Mouse (Mus musculus) embryonic facial prominence, embryonic 13.5 days (tissue): ENCODE measurements at regions not wholly inside any gene's neighbourhood (a gene's known extent, or its start where the extent isn't known, plus 50 kb on each side); places are given as distances from the start of the nearest gene placed in this dataset.

Experiments
- ATAC-seq: fragments of 200-750 bp; cut with Nextera tagmentation; 2 replicates; pipeline ENCODE4 v1.8.0; 2017; ENCODE audit warnings: low read depth; ENCODE audit not compliant: insufficient number of reproducible peaks, insufficient read depth, low FRiP score, low TSS enrichment
- H3K27ac ChIP-seq: fragments of 300-500 bp; sonication (generic); 2 replicates; pipeline ENCODE4 v1.5.1; 2015; ENCODE audit warnings: moderate library complexity, mild to moderate bottlenecking, inconsistent platforms
- H3K27me3 ChIP-seq: fragments of 300-500 bp; sonication (generic); 2 replicates; pipeline ENCODE4 v1.6.1; 2015; ENCODE audit warnings: mild to moderate bottlenecking, inconsistent platforms
- H3K36me3 ChIP-seq: fragments of 300-500 bp; sonication (generic); 2 replicates; pipeline ENCODE4 v1.6.1; 2015; ENCODE audit warnings: mild to moderate bottlenecking, inconsistent platforms
- H3K4me1 ChIP-seq: fragments of 300-500 bp; sonication (generic); 2 replicates; pipeline ENCODE4 v1.6.1; 2015; ENCODE audit warnings: inconsistent platforms
- H3K4me2 ChIP-seq: fragments of 300-500 bp; sonication (generic); 2 replicates; pipeline ENCODE4 v1.6.1; 2015; ENCODE audit warnings: moderate library complexity, mild to moderate bottlenecking, inconsistent platforms
- H3K4me3 ChIP-seq: fragments of 300-500 bp; sonication (generic); 2 replicates; pipeline ENCODE4 v1.5.1; 2015; ENCODE audit warnings: mild to moderate bottlenecking, inconsistent platforms
- H3K9ac ChIP-seq: fragments of 300-500 bp; sonication (generic); 2 replicates; pipeline ENCODE4 v1.6.1; 2015; ENCODE audit warnings: mild to moderate bottlenecking, inconsistent platforms
- H3K9me3 ChIP-seq: fragments of 300-500 bp; sonication (generic); 2 replicates; pipeline ENCODE4 v1.6.1; 2016; ENCODE audit warnings: inconsistent platforms
- WGBS: fragments of 180-500 bp; shearing (Covaris S2); methylation state at CpG from one replicate; pipeline ENCODE4 v1.1.7; 2015; ENCODE audit warnings: mixed read lengths; 5-methylcytosine and 5-hydroxymethylcytosine counted together

DNA sequence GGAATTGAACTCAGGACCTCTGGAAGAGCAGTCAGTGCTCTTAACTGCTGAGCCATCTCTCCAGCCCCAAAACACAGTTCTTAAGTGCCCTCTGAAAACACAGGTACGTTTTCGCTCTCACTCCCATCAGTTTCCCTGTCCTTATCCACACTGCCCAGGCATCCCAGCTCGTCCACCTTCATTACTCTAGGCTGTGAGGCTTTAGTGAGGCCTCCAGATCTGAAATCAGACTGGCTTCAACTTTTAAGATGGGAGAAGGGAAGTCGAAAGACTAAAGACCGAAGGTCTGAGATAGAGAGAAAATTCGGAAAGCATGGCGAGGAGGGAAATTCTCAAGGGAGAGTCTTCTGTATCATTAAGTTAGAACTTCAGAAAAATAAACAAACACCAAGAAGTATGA lies 54.8 kb upstream of the Tet2 start:
- Histone ChIP-seq H3K27ac (peak overlapping the region; percentile 68; the same call in 1 of the 2 replicates), H3K4me2 (no peak overlapping the region), H3K36me3 (no peaks in the 10 kb centered on the region), H3K4me1 (peaks cover 16% of the 10 kb centered on the region), H3K27me3 (no peaks in the 10 kb centered on the region), H3K9ac (no peak overlapping the region), H3K9me3 (no peaks in the 10 kb centered on the region), H3K4me3 (no peak overlapping the region)
- 90% methylated on average over 7 of the region's 7 CpGs for WGBS
- ATAC-seq: no peak

DNA sequence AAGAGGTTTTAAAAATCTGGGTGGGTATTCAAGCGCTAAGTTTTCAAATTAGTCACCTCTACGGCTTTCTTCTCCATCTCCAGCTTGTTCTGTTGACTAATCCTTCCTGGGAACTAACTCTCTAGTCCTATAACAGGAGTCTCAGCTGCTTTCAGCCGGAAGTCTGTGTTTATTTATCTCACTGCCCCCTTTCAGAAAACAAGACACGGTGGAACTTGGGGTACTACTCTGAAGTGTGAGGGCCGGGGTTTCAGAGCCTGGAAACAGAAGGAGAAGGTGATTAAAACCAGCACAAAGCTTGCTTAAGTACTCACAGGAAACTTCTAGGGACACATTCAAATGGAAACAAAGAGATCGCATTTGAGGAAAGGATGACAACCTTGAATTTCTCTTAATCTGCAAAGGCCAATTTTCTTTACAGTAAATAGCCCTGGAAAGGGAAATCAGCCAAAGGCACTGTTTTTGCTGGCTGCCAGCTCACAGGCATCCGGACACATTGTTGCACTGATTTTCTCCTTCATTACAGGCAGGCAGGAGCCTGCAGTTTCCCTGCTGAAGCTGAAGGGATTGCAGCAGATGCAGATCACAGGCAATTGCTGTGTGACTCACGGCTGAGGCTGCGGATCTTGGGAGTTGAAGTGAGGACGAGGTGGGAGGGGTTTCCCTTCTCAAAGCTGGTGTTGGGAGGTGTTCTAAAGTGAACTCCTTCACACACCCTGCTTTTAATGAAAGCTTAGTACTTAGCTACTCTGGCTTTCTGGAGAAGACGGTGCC lies 55.7 kb upstream of the Tet2 start:
- peak overlapping the region; percentile 68 for H3K27ac ChIP-seq
- peak overlapping the region; percentile 39 for H3K4me2 ChIP-seq
- H3K27me3 ChIP-seq: no peaks in the 10 kb centered on the region
- 13% methylated on average over 11 of the region's 11 CpGs for WGBS
- ATAC-seq: peak; percentile 56
- peaks cover 16% of the 10 kb centered on the region for H3K4me1 ChIP-seq
- H3K9ac ChIP-seq: 0 out of 2 replicates have a peak overlapping the region, but pooled peaks have one; percentile 36
- H3K9me3 ChIP-seq: no peaks in the 10 kb centered on the region
- H3K4me3 ChIP-seq: no peak overlapping the region
- H3K36me3 ChIP-seq: no peaks in the 10 kb centered on the region

DNA sequence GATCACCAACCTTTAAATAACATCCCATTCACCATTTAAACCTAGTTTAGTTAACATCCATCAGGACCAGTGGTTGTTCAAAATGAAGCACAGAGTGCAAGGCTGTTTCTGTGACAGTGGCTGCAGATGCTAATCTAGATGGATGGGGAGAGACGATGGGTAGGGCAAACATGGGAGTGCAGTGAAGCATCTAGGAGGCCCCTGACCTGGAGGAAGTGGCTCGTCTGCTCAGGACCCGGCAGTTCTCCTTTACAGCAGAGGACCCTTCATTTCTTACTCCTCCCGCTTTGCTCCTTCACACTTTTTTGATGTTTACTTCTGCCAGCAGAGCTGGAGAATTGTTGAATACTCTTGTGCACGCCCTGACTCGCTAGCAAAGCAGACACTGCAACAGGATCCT lies 60.5 kb upstream of the Tet2 start:
- Histone ChIP-seq H3K27ac (no peak overlapping the region), H3K4me2 (no peak overlapping the region), H3K9me3 (no peaks in the 10 kb centered on the region), H3K4me1 (peaks cover 10% of the 10 kb centered on the region), H3K9ac (no peak overlapping the region), H3K27me3 (no peaks in the 10 kb centered on the region), H3K4me3 (no peak overlapping the region), H3K36me3 (no peaks in the 10 kb centered on the region)
- 82% methylated on average over 6 of the region's 6 CpGs for WGBS
- ATAC-seq: no peak

DNA sequence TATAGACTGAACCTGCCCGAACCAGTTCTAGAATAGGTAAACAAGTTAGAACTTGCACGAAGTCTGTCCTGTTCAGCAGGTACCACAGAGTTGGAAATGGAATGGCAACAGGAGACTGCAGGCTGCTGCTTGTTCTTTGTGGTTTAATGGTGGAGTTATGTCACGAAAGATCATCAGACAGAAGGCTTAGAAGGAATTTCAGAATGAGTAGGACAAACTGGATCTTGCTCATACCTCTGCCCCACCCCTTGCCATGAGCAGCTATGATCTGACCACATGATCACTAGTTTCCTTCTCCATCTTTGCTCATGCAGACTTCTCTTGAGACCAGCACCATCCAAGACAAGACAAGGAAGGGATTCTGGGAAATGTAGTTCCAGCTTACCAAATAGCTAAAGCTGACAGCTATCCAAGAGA lies 63.9 kb upstream of the Tet2 start:
- Histone ChIP-seq H3K27me3 (no peaks in the 10 kb centered on the region), H3K27ac (no peak overlapping the region), H3K9ac (no peak overlapping the region), H3K36me3 (no peaks in the 10 kb centered on the region), H3K4me3 (no peak overlapping the region), H3K9me3 (no peaks in the 10 kb centered on the region), H3K4me2 (no peak overlapping the region), H3K4me1 (no peaks in the 10 kb centered on the region)
- ATAC-seq: peak; percentile 67
- WGBS: 76% methylated on average over 3 of the region's 3 CpGs

DNA sequence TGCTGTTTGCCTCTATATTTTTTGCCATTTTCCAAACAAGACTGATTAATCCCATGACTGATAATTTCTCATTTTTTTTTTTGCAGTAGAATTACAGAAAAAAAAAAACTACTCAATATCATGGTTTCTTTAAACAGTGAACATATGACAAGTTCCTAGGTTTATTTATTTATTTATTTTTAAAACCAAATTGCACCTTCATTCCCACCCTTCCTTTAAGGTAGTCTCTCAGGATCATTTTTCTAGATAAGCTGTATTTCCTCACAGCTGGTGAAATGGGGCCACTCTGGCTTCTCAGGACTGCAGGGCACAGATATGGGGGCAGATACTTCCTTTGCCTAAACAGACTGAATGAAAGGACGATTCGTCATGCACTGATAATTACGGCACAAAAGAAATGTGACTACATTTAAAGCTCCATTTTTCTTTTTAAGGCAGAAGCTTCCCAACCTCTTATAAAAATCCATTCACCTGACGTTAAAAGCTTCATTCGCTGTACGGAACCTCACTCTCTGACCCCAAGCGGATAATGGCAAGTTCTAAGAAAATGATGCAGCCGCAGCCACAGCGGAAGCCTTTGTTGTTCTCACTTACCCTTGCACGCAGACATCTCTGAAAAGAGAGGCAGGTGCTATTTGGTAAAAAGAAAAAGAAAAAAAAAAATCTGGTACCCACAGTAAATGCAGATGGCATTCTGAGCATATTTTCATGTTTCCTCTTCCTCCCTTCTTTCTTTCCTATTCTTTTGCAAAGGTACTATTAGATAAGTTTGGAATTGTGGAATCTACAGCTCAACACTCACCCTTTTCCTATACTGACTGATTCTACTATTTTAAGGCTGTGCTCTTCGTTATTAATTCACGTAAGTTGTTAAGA lies 69.1 kb upstream of the Tet2 start:
- Histone ChIP-seq H3K9ac (no peak overlapping the region), H3K27me3 (no peaks in the 10 kb centered on the region), H3K9me3 (no peaks in the 10 kb centered on the region), H3K27ac (no peak overlapping the region), H3K4me1 (0 out of 2 replicates have a peak, but pooled peaks cover 2% of the 10 kb centered on the region), H3K4me2 (peak overlapping the region; percentile 22), H3K4me3 (no peak overlapping the region), H3K36me3 (no peaks in the 10 kb centered on the region)
- 56% methylated on average over 12 of the region's 12 CpGs for WGBS
- no peak for ATAC-seq

DNA sequence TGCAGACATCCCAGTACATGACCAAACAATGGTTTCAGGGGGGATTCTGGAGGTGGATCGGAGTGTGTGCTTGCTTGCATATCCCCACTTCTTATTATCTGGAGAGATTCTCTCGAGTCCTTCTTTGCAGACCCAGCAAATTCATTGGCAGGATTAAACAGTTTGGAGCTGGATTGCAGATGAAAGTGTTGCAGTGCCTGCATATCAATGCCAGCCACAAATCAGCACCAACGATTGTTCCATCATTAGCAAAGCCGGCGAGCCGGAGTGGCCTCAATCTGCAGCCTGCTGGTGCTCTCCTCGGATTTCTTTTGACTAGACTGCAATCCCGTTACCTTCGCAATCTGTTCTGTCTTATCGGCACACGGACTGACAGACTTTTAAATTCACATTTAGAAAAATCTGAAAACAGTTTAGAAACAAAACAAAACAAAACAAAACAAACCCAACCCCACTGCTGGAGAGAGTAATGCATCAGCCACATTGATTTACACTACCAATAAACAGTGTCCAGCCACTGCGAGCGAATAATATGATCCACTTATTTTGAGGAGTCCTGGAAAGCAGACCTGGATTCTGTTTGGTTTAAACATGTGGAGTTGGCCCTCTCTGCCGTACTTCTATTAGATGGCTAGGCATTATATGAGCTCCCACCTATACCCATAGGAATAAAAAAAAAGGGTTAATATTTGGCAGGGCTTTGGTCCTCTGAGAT lies 69.9 kb upstream of the Tet2 start:
- H3K4me2 ChIP-seq: peak overlapping the region; percentile 22
- 0 out of 2 replicates have a peak, but pooled peaks cover 2% of the 10 kb centered on the region for H3K4me1 ChIP-seq
- no peak for ATAC-seq
- H3K9me3 ChIP-seq: no peaks in the 10 kb centered on the region
- H3K27me3 ChIP-seq: no peaks in the 10 kb centered on the region
- 34% methylated on average over 14 of the region's 14 CpGs for WGBS
- H3K9ac ChIP-seq: no peak overlapping the region
- no peaks in the 10 kb centered on the region for H3K36me3 ChIP-seq
- no peak overlapping the region for H3K4me3 ChIP-seq
- no peak overlapping the region for H3K27ac ChIP-seq

DNA sequence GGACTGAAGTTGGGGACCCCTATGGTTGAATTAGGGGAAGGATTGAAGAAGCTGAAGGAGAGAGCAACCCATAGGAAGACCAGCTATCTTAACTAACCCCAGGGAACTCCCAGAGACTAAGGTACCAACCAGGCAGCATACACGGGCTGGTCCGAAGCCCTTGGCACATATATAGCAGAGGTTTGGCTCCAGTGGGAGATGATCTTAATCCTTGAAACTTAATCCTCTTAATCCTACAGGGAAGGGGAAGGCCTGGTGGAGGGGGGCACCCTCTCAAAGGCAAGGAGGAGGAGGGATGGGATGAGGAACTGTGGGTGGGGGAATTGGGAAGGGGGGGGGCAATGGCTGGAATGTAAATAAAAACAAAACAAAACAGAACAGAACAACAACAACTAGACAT lies 72.1 kb upstream of the Tet2 start:
- Histone ChIP-seq H3K4me3 (no peak overlapping the region), H3K4me1 (0 out of 2 replicates have a peak, but pooled peaks cover 2% of the 10 kb centered on the region), H3K36me3 (no peaks in the 10 kb centered on the region), H3K9ac (no peak overlapping the region), H3K27me3 (no peaks in the 10 kb centered on the region), H3K9me3 (no peaks in the 10 kb centered on the region), H3K27ac (no peak overlapping the region), H3K4me2 (no peak overlapping the region)
- no peak for ATAC-seq
- WGBS: 70% methylated on average over 2 of the region's 2 CpGs

DNA sequence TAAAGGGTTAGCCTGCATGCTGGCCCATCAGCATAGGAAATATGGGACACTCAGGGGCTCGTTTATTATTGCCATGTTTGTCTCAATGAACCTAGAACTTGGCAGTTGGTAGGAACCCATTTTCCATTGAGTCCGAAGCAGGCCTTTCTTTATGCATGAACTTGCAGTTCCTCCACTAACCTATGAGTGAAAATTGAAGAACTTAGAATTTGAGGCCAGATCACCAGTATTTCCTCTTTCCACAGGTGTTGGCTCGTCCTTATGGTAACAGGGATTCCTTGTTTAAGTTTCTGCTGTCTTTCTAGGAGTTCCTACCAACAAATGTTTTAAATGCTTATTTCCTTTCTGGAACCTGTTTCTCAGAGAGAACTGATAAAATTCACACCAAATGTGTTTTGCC lies 73.6 kb upstream of the Tet2 start:
- Histone ChIP-seq H3K27me3 (no peaks in the 10 kb centered on the region), H3K27ac (no peak overlapping the region), H3K4me3 (no peak overlapping the region), H3K4me1 (0 out of 2 replicates have a peak, but pooled peaks cover 2% of the 10 kb centered on the region), H3K9me3 (no peaks in the 10 kb centered on the region), H3K36me3 (no peaks in the 10 kb centered on the region), H3K9ac (no peak overlapping the region), H3K4me2 (no peak overlapping the region)
- no peak for ATAC-seq
- 89% methylated on average over 3 of the region's 3 CpGs for WGBS

DNA sequence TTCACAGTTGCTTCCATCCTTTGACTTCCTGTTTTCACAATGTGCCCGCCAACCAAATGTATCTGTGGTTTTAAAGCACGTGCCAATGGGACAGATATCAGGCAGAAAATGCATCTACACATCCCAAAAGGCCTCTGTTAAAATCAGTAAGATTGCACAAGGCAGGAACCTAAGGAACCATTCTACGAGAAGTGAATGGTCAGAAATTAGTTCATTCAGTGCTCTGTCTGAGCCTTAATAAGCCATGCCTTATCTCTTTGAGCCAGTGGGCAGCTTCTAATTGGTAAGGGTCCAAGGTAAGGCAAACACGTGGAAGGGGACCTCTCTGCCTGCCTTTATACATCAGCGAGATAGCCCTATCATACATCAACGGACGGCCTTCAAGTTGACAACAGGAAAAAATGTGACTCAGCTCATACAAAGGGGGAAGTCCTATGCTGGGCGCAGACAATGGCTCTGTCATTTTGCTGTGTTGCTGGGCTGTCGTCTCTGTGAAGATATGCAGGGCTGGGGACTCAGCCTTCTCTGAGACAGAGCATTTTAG lies 78.3 kb upstream of the Tet2 start:
- Histone ChIP-seq H3K9ac (no peak overlapping the region), H3K9me3 (no peaks in the 10 kb centered on the region), H3K4me2 (no peak overlapping the region), H3K27ac (no peak overlapping the region), H3K36me3 (no peaks in the 10 kb centered on the region), H3K27me3 (no peaks in the 10 kb centered on the region), H3K4me3 (no peak overlapping the region), H3K4me1 (no peaks in the 10 kb centered on the region)
- 77% methylated on average over 9 of the region's 9 CpGs for WGBS
- ATAC-seq: no peak

DNA sequence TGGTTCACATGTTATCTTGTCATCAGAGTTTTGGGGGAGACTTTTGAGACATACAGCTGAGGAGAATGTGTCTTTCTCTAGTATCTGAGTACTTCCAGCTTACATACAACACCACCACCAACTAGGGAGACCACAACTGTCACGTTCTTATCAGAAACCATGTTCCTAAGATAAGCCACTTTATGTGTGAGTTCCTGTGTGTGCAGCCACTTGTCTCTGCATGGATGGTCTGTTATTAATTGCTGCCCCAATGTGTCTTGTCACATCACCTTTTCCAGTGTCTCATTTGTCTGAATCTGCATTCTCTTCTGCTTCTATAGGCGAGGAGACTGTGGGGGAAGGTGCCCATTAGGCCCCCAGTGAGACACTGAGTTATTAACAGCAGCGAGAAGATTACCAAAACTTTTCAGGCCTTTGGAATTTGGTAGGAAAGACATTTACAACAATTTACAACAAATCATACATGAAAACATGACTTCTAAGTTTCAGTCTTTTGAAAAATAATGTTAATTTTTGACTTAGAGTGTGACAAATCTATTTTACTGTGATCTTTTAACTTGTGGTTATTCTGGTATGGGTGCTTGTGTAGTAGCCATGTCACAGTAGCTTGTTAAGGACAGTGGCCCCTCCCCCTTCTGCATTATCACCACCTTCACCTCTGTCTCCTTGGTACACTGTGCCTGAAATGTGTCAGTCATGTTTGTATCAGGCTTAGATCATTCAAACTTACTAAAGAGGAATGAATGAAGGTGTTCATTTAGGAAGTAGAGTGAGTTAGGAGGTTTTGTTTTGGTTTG lies 79.3 kb upstream of the Tet2 start:
- 79% methylated on average over 3 of the region's 3 CpGs for WGBS
- H3K27me3 ChIP-seq: no peaks in the 10 kb centered on the region

DNA sequence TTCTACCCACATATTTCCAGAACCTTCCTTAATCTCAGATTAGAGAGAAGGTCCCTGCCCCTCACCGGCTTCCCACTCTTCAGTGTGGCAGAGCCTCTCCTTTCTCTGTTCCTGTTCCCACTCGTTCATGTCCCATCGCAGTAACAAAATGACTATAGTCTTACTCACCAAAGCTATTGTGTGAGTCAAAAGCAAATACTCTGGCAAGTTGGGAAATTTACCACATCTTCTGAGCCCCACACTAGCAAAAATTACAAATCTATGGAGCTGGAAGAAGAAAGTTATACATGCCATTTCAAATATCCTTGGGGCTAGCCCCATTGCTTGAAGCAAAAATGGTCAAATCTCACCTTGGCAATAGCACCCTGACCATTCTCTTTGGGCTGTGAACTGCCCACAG lies 80.1 kb upstream of the Tet2 start:
- Histone ChIP-seq H3K4me1 (no peaks in the 10 kb centered on the region), H3K9ac (no peak overlapping the region), H3K36me3 (no peaks in the 10 kb centered on the region), H3K27ac (no peak overlapping the region), H3K4me3 (no peak overlapping the region), H3K9me3 (no peaks in the 10 kb centered on the region), H3K4me2 (no peak overlapping the region), H3K27me3 (no peaks in the 10 kb centered on the region)
- 94% methylated on average over 3 of the region's 3 CpGs for WGBS
- no peak for ATAC-seq

More for the DNA sequence above, 79.3 kb upstream of the Tet2 start:
- Histone ChIP-seq H3K4me1 (no peaks in the 10 kb centered on the region), H3K9me3 (no peaks in the 10 kb centered on the region), H3K27ac (no peak overlapping the region), H3K9ac (no peak overlapping the region), H3K4me3 (no peak overlapping the region), H3K36me3 (no peaks in the 10 kb centered on the region), H3K4me2 (no peak overlapping the region)
- no peak for ATAC-seq
